Mouse (Mus musculus): ENCODE results near the gene Scrn2.

- TF ChIP-seq POLR2A (IDR thresholded peaks at IDR 0.05; ENCODE audit: low read depth, low read length) (no peak), CTCF (IDR thresholded peaks at IDR 0.05; ENCODE audit: extremely low read depth, insufficient read length, insufficient replicate concordance, low read depth, low read length) (no peak)
Observed at GRCm38 (mm10) chr11:97069333-97069732, 39.6 kb downstream of the Scrn2 start.

Measured in small intestine, adult 2 months (tissue).